Mouse (Mus musculus) hindbrain, embryonic 10.5 days (tissue): Measurements from ENCODE around the gene St13. TPM values are rescaled to one million over a fixed set of nuclear protein-coding genes. Genes with fewer than 3 reads are reported as not detected.

Source experiments
- DNase-seq: peaks from one replicate; pipeline ENCODE4 v3.0.0-alpha.2; 2017; ENCODE audit warnings: low spot score
- H3K27ac ChIP-seq: fragments of 300-500 bp; sonication (generic); 2 replicates; pipeline ENCODE4 v1.5.1; 2016; ENCODE audit warnings: mild to moderate bottlenecking, moderate library complexity
- H3K27me3 ChIP-seq: fragments of 300-500 bp; sonication (generic); 2 replicates; pipeline ENCODE4 v1.6.1; 2016; ENCODE audit warnings: mild to moderate bottlenecking; ENCODE audit not compliant: poor library complexity, insufficient read depth, severe bottlenecking
- H3K36me3 ChIP-seq: fragments of 300-500 bp; sonication (generic); 2 replicates; pipeline ENCODE4 v1.6.1; 2016; ENCODE audit warnings: mild to moderate bottlenecking, moderate library complexity
- H3K4me1 ChIP-seq: fragments of 300-500 bp; sonication (generic); replicated peaks from 2 replicates; pipeline ENCODE4 v1.6.1; 2016; ENCODE audit warnings: mild to moderate bottlenecking
- H3K4me3 ChIP-seq: fragments of 300-500 bp; sonication (generic); 2 replicates; pipeline ENCODE4 v1.5.1; 2016; ENCODE audit warnings: mild to moderate bottlenecking, moderate library complexity
- H3K9me3 ChIP-seq: fragments of 300-500 bp; sonication (generic); 2 replicates; pipeline ENCODE4 v1.6.1; 2016; ENCODE audit warnings: mild to moderate bottlenecking, moderate library complexity
- WGBS: fragments of 180-500 bp; shearing (Covaris S2); methylation state at CpG from one replicate; pipeline ENCODE4 v1.1.7; 2016; 5-methylcytosine and 5-hydroxymethylcytosine counted together
- polyA plus RNA-seq: library from polyadenylated mRNA; unstranded; fragments of >200 nt; fragmentation: Nextera tagmentation; extraction: Ambion mirVana; gene quantifications from 2 replicates; pipeline ENCODE4 v1.2.1, GENCODE M21; 2016

Gene St13
- polyA plus RNA-seq, 1 experiment from 2014 or later: 172 TPM

- Histone ChIP-seq H3K27me3 (no peaks in the 10 kb centered on the region), H3K27ac (peak overlapping the region; percentile 99), H3K4me1 (peaks cover 28% of the 10 kb centered on the region), H3K36me3 (peaks cover 17% of the 10 kb centered on the region), H3K4me3 (peak overlapping the region; percentile 93), H3K9me3 (no peaks in the 10 kb centered on the region)
- no peak for DNase-seq
- WGBS: 0% methylated on average over 21 of the region's 21 CpGs
These were observed 610 bp downstream of the St13 start for GRCm38 (mm10) chr15:81399297-81399637.

- Histone ChIP-seq H3K4me3 (peak overlapping the region; percentile 93), H3K27ac (peak overlapping the region; percentile 99; the same call in 1 of the 2 replicates), H3K27me3 (no peaks in the 10 kb centered on the region), H3K36me3 (peaks cover 24% of the 10 kb centered on the region), H3K9me3 (no peaks in the 10 kb centered on the region), H3K4me1 (peaks cover 28% of the 10 kb centered on the region)
- DNase-seq: no peak
These were observed 1.7 kb downstream of the St13 start for GRCm38 (mm10) chr15:81398189-81398588.

- Histone ChIP-seq H3K9me3 (no peaks in the 10 kb centered on the region), H3K27ac (no peak overlapping the region), H3K4me3 (no peak overlapping the region), H3K36me3 (peaks cover 62% of the 10 kb centered on the region), H3K27me3 (no peaks in the 10 kb centered on the region), H3K4me1 (peaks cover 15% of the 10 kb centered on the region)
- whole genome bisulfite sequencing: 92% methylated on average over 8 of the region's 8 CpGs
- no peak for DNase-seq
These were observed 5.5 kb downstream of the St13 start for GRCm38 (mm10) chr15:81394211-81394915.

DNA sequence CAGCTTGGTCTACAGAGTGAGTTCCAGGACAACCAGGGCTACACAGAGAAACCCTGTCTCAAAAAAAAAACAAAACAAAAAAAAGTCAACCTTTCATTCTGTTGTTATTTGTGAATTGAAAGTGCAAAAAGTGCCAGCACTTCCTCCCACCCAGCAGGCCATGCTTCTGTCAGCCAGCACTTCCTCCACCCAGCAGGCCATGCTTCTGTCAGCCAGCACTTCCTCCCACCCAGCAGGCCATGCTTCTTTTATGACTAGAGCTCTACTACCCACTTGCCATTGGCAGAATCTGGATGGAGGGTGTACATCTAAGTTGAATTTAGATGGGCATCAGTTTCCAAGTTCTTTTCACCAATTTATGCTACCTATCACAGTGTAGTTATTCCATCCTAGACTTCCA, 6.9 kb downstream of the St13 start:
- peaks cover 6% of the 10 kb centered on the region for H3K4me1 ChIP-seq
- no peak overlapping the region for H3K27ac ChIP-seq
- no peaks in the 10 kb centered on the region for H3K27me3 ChIP-seq
- no peaks in the 10 kb centered on the region for H3K9me3 ChIP-seq
- H3K36me3 ChIP-seq: peaks cover 76% of the 10 kb centered on the region
- H3K4me3 ChIP-seq: no peak overlapping the region
- no peak for DNase-seq

DNA sequence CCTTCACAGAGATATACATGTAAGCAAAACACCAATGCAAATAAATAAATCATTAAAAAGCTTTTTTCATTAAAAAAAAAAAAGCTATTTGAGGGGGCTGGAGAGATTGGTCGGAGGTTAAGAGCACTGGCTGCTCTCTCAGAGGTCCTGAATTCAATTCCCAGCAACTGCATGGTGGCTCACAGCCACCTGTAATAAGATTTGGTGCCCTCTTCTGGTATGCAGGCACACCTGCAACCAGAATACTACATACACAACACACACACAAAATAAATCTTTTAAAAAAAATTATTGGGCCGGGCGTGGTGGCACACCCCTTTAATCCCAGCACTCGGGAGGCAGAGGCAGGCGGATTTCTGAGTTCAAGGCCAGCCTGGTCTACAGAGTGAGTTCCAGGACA, 13.6 kb downstream of the St13 start:
- no peaks in the 10 kb centered on the region for H3K4me1 ChIP-seq
- WGBS: 95% methylated on average over 5 of the region's 5 CpGs
- no peak for DNase-seq

DNA sequence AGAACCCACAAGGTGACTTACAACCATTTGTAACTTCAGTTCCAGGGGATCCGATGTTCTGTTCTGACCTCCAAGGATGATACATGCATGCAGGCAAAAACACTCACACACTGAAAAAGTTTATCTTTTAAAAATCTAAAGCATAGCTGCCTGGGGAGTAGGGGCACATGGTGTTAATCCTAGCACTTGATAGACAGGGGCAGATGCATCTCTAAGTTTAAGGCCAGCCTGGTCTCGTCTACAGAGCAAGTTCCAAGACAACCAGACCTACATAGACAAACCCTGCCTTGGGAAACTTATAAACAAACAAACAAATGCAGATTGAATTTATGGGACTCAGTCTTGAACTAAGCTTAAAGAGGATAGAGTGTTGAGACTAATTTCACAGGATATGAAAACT, 21.0 kb downstream of the St13 start:
- H3K4me1 ChIP-seq: no peaks in the 10 kb centered on the region
- H3K36me3 ChIP-seq: peaks cover 99% of the 10 kb centered on the region
- 89% methylated on average over 2 of the region's 2 CpGs for WGBS
- H3K4me3 ChIP-seq: no peak overlapping the region
- H3K27ac ChIP-seq: no peak overlapping the region
- no peaks in the 10 kb centered on the region for H3K9me3 ChIP-seq
- no peak for DNase-seq
- H3K27me3 ChIP-seq: no peaks in the 10 kb centered on the region

More for the DNA sequence above, 13.6 kb downstream of the St13 start:
- H3K36me3 ChIP-seq: peaks cover 99% of the 10 kb centered on the region
- no peaks in the 10 kb centered on the region for H3K9me3 ChIP-seq
- H3K4me3 ChIP-seq: no peak overlapping the region
- no peak overlapping the region for H3K27ac ChIP-seq
- no peaks in the 10 kb centered on the region for H3K27me3 ChIP-seq

- no peak overlapping the region for H3K27ac ChIP-seq
- no peaks in the 10 kb centered on the region for H3K4me1 ChIP-seq
- WGBS: 94% methylated on average over 11 of the region's 11 CpGs
- H3K4me3 ChIP-seq: no peak overlapping the region
- no peak for DNase-seq
- H3K27me3 ChIP-seq: no peaks in the 10 kb centered on the region
- H3K36me3 ChIP-seq: peaks cover 100% of the 10 kb centered on the region
- H3K9me3 ChIP-seq: no peaks in the 10 kb centered on the region
These were observed 25.3 kb downstream of the St13 start for GRCm38 (mm10) chr15:81374621-81375020.

- Histone ChIP-seq H3K4me1 (no peaks in the 10 kb centered on the region), H3K27me3 (no peaks in the 10 kb centered on the region)
- WGBS: 74% methylated on average over 1 of the region's 1 CpGs
These were observed 29.5 kb downstream of the St13 start for GRCm38 (mm10) chr15:81370356-81370755.

DNA sequence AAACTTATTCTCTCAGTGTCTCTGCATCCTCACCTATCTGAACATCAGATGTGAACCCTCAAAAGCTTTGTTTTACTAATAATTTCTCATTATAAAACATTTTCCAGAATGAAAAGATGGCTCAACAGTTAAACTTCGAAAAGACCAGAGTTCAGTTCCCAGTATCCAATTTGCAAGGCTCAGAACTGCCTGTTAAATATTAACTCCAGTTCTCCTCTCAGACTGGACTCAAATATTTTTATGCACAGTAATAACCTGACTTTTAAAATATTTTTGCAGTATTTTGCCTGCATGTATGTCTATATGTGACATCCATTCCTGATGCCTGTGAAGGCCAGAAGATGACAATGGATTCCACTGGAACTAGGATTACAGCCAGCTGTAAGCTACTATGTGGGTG, 31.3 kb downstream of the St13 start:
- H3K36me3 ChIP-seq: peaks cover 99% of the 10 kb centered on the region

More at GRCm38 (mm10) chr15:81370356-81370755, 29.5 kb downstream of the St13 start:
- Histone ChIP-seq H3K27ac (no peak overlapping the region), H3K9me3 (no peaks in the 10 kb centered on the region), H3K36me3 (peaks cover 100% of the 10 kb centered on the region), H3K4me3 (no peak overlapping the region)
- DNase-seq: no peak

GRCm38 (mm10) chr15:81366241-81366640, 33.6 kb downstream of the St13 start:
- WGBS: 90% methylated on average over 4 of the region's 4 CpGs

More for the DNA sequence above, 31.3 kb downstream of the St13 start:
- no peak overlapping the region for H3K27ac ChIP-seq
- no peaks in the 10 kb centered on the region for H3K9me3 ChIP-seq
- H3K4me1 ChIP-seq: no peaks in the 10 kb centered on the region
- 93% methylated on average over 1 of the region's 1 CpGs for WGBS
- H3K4me3 ChIP-seq: no peak overlapping the region
- no peak for DNase-seq
- H3K27me3 ChIP-seq: no peaks in the 10 kb centered on the region

GRCm38 (mm10) chr15:81365246-81365645, 34.6 kb downstream of the St13 start:
- DNase-seq: no peak
- H3K4me1 ChIP-seq: peaks cover 9% of the 10 kb centered on the region
- no peaks in the 10 kb centered on the region for H3K27me3 ChIP-seq
- H3K4me3 ChIP-seq: no peak overlapping the region
- no peaks in the 10 kb centered on the region for H3K9me3 ChIP-seq
- H3K27ac ChIP-seq: no peak overlapping the region
- peaks cover 80% of the 10 kb centered on the region for H3K36me3 ChIP-seq
- 95% methylated on average over 8 of the region's 8 CpGs for WGBS

More at GRCm38 (mm10) chr15:81366241-81366640, 33.6 kb downstream of the St13 start:
- Histone ChIP-seq H3K27me3 (no peaks in the 10 kb centered on the region), H3K4me3 (no peak overlapping the region), H3K9me3 (no peaks in the 10 kb centered on the region), H3K27ac (no peak overlapping the region), H3K4me1 (peaks cover 4% of the 10 kb centered on the region), H3K36me3 (peaks cover 90% of the 10 kb centered on the region)
- DNase-seq: no peak

DNA sequence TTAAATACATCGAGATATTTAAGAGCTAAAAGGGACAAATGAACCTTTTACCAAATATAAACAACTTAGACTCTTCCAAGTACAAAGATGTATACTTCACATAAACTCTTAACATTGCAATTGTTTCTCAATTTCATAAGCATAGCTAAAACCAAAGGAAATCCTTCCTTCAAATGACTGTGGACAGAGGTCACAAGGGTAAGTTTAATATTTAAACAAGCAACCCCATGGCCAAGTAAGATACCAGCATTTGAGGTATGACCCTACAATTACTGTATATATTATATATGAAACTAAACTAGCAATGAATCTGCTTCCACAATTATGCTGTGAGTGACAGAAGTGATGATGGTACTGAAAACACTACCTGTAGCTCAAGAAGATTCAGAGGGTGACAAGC, 35.6 kb downstream of the St13 start:
- no peaks in the 10 kb centered on the region for H3K27me3 ChIP-seq
- DNase-seq: no peak
- peaks cover 19% of the 10 kb centered on the region for H3K4me1 ChIP-seq
- peaks cover 70% of the 10 kb centered on the region for H3K36me3 ChIP-seq
- H3K27ac ChIP-seq: no peak overlapping the region
- no peak overlapping the region for H3K4me3 ChIP-seq
- WGBS: 93% methylated on average over 1 of the region's 1 CpGs
- H3K9me3 ChIP-seq: no peaks in the 10 kb centered on the region

DNA sequence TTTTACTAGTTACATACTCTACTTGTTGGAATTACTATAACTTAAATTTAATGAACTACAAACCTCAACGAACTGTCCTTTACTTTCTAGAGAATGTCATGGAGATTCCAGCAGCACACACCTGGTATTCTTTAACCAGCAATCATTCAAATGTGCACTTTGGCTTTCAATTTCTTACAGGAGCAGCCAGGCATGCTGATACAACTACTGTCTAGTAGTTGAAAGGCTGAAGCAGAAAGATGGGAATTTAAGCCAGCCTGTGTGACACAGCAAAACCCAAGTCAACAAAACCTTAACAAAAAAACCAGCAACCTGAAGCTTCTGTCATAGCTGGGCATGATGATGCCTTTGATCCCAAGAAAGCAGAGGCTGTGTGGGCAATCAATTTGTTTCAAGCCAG, 37.4 kb downstream of the St13 start:
- WGBS: 86% methylated on average over 1 of the region's 1 CpGs
- peaks cover 52% of the 10 kb centered on the region for H3K36me3 ChIP-seq

More for the DNA sequence above, 37.4 kb downstream of the St13 start:
- no peak overlapping the region for H3K27ac ChIP-seq
- no peak for DNase-seq
- H3K4me3 ChIP-seq: no peak overlapping the region
- peaks cover 23% of the 10 kb centered on the region for H3K4me1 ChIP-seq
- no peaks in the 10 kb centered on the region for H3K27me3 ChIP-seq
- H3K9me3 ChIP-seq: no peaks in the 10 kb centered on the region
